Mouse (Mus musculus) heart, adult 18-20 months (tissue): ENCODE data around the gene C5ar2. TPM values are rescaled to one million over a fixed set of nuclear protein-coding genes. Genes with fewer than 3 reads are reported as not detected.
"Not testable (repeated sequence)": the region's sequence is repeated elsewhere in the genome, so short reads cannot be mapped to it uniquely, and the experiment has no call there.

Experiments used
- DNase-seq, 2 experiments: peaks; one replicate each; pipeline ENCODE4 v3.0.0; 2021 to 2022; ENCODE audit warnings: mixed read lengths in 1 of 2
- total RNA-seq, 2 experiments: library from RNA; stranded (reverse); gene quantifications; 2 replicates each; pipeline ENCODE4 v1.2.3; 2021

Gene C5ar2
- total RNA-seq, 2 experiments from 2014 or later = 1.2 to 1.7 TPM

DNA sequence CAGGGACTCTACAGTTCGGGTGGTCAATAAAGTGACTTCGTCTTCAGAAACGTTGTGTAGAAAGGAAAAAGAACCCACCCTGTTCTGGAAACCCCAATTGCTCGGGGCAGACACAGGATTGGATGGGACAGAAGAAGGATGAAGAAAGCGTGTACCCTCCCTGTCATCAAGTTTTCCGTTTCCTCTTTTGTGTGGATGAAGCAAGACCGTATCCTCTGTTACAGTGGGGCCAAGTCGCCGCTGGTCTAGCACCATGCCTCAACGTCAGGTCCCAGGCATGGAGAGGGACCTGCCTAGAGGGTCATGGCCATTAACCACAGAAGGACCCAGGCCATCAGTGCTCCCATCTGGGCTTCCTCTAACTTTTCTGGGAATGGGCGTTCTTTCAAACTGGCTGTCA lies 13.9 kb upstream of the C5ar2 start:
- peak in 1 of 2 experiments; percentile 64 for DNase-seq

DNA sequence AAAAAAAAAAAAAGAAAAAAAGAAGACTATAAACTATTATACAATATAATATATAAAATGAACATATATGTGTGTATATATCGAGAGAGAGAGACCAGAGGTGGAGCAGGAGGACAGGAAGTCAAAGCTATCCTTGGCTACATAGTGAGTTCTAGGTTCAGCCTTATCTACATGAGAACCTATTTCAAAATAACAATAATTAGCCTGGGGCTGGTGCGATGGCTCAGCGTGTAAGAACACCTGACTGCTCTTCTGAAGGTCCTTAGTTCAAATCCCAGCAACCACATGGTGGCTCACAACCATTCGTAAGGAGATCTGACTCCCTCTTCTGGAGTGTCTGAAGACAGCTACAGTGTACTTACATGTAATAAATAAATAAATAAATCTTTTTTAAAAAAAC lies 12.0 kb upstream of the C5ar2 start:
- DNase-seq = not testable (repeated sequence)

DNA sequence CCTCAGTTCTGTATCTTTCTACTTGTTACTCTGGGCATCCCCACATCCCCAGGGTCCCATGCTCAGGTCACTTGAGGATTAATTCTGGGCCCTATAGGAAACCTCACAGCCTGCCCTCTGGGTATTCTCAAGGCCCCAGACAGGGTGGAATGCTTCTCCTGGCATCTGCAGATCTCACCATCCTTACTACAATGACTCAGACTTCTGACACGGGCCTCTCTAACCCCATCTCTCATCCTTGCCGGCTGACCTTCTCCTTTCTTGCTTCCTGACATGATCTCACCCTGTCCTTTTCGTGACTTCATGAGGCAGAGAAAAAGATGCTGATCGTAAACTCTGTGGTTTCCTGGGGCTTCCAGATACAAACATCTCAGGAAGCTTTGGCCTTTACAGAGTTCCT lies 10.2 kb upstream of the C5ar2 start:
- DNase-seq = peak in 1 of 2 experiments; percentile 64

DNA sequence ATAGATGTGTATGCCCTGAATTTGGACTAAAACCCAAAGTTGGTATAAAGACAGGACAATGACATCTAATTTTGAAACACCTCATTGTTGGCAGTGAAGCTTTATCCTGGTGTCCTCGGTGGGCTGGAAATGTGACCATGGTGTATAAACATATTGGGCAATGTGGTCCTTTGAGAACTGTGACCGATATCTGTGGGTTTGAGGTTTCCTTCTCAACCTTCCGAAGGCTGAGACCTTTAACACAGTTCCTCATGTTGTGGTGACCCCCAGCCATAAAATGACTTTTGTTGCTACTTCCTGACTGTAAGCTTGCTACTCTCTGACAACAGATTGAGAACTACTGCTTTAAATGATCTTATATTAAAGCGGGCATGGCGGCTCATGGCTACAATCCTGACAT lies 6.7 kb upstream of the C5ar2 start:
- DNase-seq = no peak

DNA sequence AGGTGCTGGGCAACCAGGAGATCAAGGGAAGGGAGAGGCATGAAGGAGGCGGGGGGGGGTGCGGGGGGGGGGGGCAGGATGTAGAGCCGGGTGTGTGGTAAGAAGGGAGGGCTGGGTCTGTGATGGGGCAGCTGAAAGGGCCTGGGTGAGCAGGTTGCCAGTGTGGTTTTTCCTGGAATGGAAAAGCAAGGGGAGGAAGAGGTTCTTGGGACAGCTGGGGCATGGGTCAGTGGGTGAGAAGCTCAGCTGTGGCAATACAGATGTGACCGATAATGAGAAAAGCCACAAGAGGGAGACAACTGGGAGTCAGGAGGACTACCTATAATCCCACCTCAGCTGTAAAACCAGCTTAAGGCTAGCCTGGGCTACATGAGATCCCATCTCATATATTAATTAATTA lies 2.0 kb upstream of the C5ar2 start:
- no peak for DNase-seq

DNA sequence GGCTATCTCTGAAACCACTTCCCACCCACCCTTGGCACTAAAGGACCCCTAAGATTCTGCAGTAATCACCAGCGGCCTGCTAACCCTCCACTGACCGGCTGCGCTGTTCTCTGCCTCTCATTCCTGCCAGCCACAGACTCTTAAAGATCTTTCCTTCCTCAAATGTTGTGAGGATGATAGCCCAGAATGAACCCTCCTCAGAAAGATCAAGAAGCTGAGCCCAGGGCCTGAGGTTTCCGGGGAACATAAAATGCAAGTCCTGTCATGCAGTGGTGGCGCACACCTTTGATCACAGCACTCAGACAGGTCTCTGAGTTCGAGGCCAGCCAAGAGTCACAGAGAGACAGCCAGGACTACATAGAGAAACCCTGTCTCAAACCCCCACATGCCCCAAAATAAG lies 1.8 kb downstream of the C5ar2 start:
- DNase-seq = no peak

DNA sequence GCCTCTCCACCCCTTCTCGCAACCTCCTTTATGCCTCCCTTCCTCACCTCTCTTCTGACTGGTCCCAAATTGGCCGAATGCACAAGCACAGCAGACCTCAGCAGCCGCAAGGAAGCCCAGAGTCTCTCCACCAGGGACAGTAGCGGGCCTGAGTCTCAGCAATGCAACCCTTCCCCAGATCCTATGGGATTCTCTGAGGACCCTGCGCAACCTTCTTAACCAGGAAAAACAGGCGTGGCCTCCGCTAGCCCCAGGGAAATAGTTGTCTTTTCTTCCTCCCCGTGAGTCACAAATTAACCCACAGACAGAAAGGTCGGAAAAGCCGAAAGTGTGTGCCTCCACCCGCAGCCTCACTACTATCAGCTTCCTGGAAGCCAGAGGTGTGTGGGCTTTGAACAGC lies 2.2 kb downstream of the C5ar2 start:
- no peak for DNase-seq

DNA sequence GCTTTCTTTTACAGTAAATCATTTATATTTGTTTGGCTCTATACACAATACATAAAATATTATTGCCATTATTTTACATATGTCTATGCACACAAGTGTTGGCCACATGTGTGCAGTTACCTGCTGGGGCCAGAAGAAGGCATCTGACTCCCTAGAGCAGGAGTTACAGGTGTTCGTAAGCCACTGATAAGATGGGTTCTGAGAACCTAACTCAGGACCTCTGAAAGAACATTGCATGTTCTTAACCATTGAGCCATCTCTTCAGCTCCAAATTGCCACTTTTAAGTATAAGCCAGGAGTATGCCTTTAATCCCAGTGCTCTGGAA lies 3.0 kb downstream of the C5ar2 start:
- no peak for DNase-seq

DNA sequence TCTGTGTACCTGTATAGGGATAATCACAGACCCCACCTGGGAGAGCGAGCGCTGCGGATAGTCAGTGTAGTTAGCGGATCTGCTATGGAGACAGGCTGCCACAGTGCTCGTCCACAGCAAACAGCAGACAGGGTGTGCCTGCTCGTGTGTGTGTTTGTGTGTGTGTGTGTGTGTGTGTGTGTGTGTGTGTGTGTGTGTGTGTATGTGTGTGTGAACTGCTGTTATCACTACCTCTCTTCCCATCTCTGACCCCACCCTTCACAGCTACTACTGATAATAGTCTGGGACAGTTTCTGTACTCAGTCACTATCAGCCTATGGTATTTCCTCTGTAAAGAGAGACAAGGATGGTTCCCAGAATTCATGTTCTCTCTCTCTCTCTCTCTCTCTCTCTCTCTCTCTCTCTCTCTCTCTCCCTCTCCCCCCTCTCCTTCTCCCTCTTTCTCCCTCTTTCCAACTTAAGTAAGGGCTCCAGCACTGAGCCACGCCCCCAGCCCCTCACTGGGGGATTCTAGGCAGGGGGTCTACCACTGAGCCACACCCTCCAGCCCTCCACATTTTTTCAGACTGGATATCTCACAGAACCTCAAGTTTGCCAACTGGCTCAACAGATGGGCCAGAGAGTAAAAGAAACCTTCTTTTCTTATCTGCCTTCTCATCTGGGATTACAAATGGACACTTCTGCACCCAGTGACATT lies 3.5 kb downstream of the C5ar2 start:
- DNase-seq = no peak

DNA sequence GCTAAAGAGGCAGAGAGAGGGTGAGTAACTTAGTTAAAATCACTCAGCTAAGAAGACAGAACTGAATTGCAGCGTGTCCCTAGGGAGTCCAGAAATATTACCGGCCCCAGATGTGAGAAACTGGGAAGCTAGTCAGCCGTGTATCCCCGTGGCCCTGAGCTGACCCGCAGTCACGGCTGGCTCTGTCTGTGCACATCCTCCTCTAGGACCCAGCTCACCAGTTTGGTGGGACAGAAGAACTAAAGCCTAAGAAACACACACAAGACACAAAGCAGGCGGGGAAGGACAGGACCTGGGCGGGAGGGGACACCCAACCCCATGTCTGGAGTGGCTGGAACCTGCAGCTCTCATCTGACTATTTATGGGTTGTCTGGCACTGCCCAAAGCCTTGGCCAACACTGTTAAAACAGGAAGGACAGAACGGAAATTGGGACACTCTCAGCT lies 4.4 kb downstream of the C5ar2 start:
- peak; percentile 69 to 79 for DNase-seq

DNA sequence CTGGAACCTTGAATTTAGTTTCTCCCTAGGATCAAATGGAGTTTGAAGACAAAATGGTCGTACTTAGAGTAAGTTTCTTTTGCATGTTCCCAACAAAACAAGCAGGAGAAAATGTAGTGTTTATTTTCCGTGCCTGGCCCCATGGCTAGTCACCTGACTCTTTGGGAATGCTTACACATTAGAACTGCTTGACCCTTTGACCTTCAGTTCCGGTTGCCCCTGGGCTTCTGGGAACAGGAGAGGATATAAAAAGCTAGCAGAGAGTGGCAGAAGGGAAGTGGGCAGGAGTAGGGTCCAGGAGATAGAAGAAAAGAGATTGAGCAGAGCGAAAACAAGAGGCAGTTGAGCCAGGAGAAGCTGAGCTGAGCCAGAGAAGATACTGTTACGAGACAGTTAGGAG lies 14.1 kb downstream of the C5ar2 start:
- peak; percentile 61 for DNase-seq

DNA sequence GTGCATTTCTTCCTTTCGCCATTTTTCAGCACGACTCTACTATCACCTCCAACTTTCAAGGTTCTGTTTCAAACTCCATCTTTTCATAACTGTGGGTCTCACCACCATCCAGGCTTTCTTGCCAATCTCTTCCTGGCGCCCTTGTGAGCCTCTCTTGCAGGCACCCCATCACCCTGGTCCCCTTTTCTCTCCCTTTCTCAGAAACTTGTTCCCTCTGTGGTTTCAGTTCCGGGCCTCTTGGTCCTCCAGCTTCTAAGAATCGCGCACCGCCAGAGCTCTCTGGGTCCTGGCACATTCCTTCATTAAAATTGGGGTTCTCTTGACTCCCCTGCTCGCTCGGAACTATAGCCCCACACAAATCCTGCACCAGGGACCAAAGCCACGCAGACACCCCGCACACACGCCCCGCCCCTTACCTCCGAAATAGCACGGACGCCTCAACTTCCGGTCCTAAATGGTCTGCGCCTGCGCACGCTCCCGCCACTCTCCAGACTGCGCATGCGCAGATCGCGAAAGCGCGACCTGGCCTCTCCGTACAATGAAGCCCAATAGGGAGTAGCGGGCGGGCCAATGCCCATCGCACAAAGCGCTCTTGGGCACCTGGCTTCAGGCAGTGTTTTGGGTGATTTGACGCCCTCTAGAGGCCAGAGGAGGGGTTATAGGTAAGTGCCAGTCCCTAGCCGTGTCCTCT lies 22.2 kb downstream of the C5ar2 start, which contains the start of gene Dhx34:
Gene Dhx34 (minus strand): TSS at position 456 of the 691 bp plus-strand sequence.
- DNase-seq = peak; percentile 96 to 97

DNA sequence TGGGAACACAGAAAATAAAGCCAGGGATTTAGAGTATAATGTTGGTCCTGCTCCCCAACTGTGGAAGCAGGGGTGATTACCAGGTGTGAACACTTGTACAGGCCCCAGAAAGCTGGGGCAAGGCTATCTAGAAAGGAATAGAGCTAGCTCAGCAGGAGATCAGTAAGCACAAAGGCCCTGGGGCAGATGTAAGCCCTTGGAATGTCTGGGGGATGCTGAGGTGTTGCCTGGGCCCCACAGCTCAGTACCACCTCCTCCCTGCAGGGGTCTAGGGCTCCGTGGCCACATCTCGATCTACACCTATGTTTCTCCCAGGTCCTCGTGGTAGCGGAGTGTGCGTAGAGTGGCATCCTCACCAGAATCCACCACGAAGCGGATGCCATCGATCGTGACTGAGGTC lies 30.0 kb downstream of the C5ar2 start:
- no peak for DNase-seq

DNA sequence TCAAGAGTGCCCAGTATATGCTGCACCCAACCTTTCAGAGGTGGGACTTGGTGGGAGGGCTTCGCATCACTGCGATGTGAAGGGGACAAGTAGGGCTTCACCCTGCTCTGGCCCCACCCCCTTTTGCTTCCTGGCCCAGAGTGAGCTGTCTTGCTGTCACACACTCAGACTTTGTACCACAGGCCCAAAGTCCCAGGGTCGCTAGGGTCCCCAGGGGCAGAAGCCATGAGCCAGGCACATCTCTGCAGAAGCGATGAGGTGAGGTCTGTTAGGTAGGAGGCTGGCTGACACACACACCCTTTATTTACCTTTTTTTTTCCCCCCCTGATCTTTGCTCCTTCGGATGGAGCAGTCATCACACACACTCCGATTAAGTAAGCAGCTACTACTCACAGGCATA lies 30.8 kb downstream of the C5ar2 start:
- DNase-seq = no peak

DNA sequence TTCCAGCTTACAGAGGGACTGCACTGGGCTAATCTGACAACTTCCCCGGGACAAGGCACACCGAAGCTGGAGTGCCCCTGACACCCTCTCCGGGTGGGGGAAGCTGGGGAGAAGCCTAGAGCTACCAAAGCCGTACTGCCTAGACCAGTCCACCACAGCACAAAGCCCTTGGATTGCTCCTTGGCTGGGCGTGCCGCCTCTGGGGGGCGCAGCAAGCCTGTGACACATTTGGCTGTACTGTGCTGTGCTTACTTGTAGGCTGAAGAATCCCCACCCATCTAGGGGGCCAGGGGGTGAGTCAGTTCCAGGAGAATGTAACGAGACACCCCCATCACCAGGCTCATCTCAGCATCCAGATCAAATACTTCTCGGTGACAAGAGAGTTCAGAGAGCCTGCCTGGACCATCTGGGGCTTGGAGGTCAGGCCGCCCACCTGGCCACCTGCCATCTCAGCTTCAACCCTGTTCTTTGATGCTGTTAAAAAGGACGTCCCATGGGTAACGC lies 33.0 kb downstream of the C5ar2 start:
- DNase-seq = peak in 1 of 2 experiments; percentile 22

DNA sequence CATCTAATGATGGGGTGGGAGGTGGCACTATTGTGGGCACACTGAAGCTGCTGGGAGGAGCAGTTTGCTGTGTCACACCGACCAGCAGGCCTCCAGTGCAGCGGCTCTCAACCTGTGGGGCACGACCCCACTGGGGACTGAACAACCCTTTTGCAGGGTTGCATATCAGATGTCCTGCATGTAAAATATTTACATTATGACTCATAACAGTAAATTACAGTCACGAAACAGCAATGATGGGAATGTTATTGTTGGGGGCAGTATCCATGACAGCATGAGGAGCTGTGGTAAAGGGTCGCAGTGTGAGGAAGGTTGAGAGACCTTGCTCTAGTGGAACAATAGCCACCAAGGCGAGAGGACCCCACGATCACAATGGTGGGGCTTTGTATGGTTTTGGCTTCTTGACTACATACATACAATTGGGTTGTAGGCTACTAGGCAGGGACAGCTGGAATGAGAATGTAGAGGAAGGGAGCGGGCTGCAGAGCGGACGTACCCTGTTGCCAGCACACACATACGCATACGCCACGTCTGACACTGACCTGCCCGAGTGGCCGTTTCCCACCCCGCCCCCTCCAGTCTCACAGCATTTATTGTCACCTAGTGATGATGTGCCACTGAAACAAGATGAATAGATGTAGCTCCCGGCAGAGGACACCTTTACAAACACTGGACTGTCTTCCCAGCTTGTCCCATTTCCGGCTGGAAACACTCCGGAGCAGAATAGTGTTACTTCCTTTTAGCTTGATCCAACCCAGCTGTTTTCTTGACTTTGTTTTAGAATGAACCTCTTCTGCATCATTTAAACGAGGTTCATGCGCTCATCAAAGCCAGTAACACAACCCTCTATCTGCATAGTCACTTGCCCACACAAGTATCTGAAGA lies 34.9 kb downstream of the C5ar2 start:
- DNase-seq = no peak

DNA sequence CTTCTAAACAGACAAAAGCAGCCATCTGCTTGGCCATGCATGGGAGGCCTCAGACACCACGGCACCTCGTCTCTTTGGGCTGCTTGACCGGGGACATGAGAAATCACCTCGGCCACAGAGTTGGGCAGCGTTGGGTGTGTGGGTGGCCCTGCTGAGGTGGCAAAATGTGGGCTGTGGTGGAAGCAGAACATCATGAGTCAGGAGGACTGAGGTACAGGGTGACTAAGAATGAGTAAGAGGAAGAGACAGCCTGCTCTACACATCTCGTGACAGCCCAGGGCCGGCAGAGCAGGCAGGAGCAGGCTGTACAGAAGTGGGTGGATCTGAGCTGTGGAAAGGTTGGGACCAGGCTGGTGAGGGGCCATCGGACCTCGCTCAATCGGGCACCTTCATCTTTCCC lies 36.5 kb downstream of the C5ar2 start:
- DNase-seq = peak; percentile 19 to 71

DNA sequence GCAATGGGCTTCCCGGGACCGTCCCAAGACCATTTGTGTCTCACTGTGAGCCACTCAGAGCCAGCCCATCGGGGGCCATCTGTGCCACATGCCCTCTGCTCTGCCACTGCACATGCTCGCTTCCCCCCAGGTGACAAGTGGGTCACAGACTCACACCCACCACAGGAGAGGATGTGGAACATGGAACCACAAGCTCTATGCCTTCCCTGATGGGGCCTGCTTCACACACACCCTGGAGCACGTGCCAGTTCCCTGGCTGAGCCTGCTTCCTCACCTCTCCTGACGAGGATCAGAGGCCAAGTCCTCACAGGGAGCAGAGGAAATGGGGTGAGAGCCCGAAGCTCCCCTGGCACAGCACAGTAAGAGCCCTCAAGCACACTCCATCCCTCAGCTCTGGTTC lies 36.9 kb downstream of the C5ar2 start:
- no peak for DNase-seq

DNA sequence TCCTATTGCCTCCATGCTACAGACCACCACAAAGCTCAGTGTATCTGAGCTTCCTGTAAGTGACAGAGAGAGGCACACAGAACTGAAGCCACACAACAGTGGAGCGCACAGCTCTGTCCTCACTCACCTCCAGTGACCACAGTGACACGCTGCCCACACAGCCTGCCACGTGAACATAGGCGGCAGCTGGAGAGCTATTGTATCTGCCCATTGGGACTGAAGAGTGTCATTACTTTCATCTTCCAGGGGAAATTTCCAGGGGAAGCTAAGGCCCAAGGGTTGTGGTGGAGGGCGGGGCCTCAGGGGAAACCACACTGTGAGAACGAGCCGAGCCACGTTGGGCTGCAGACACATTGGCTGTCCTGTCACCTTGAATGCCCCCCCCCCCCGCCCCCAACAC lies 39.2 kb downstream of the C5ar2 start:
- DNase-seq = no peak

DNA sequence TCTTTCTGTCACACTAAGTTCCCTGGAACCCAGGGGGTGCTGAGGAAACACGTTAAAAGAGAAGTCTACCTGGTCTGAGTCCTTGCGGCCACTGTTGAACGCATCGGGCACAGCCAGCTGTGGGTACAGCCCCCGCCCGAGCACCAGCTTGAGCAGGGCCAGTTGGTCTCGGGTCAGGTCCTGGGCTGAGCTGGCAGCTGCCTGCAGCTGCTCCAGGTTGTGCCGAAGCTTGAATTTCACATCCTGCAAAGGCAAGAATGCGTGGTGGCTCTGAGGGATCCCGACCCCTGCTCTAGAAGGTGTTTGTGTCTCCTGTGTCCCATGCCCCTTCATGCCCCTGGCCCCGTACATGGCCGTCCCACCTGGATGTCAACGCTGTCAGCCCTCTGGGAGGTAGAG lies 40.5 kb downstream of the C5ar2 start:
- no peak for DNase-seq

DNA sequence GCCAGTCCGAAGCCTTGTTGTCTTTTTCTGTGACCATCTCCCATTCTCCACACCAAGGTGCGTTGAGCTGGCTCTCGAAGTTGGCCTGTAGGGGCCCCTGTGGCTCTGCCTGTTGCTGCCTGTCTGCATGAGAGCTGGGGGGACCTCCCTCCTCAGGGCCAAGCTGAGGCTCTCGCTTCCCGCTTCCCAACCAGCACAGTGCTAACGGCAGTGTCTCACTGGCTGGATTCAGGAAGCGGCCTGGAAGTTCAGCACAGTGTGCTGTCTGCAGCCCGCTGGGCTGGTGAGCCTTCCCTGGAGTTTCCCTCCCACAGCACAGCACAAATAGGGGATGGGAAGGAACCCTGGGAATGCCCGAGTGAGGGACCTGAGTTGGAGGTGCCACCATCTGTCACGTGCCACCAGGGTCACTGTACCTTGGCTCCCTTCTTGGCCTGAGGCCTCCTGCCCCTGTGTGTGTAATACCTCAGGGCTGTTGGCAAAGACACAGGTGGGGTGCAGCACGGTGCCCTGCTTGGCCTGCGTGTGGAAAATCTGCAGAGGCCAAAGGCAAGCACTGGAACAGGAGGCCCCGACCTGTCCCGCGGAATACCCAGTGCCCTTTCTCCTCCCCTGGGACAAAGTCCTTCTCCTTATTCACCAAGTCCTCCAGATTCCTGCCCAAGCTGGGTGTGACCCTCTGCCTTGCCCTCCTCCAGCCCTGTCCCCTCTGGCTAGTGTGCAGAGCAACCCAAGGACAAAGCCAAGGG lies 41.0 kb downstream of the C5ar2 start:
- no peak for DNase-seq

DNA sequence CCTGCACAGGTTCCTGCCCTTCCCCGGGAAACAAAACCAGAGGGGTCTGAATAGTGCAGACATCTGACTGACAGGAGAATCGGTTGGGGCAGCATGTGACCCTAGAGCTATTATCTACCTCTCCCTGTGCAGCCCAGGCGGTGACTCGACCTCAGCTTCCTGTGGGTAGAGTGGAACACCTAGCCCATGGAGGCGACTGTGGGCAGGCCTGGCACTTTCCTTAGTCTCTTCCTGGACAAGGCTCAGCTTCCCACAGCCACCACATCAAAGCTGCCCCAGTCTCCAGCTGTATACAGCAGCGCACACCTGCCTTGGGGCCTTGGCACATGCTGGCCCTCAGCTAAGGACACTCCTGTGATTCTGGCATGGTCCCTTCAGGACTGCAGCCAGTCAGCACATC lies 42.8 kb downstream of the C5ar2 start:
- DNase-seq = no peak
